Mouse (Mus musculus) lung, adult 18-20 months (tissue): Measurements from ENCODE around the gene Themis.
A peak's percentile ranks its signal among the peaks of the same experiment; 100 is the strongest.

Source experiments
- DNase-seq, 2 experiments: peaks; one replicate each; pipeline ENCODE4 v3.0.0; 2022; ENCODE audit warnings: mixed read lengths in 2 of 2

The Themis gene

DNA sequence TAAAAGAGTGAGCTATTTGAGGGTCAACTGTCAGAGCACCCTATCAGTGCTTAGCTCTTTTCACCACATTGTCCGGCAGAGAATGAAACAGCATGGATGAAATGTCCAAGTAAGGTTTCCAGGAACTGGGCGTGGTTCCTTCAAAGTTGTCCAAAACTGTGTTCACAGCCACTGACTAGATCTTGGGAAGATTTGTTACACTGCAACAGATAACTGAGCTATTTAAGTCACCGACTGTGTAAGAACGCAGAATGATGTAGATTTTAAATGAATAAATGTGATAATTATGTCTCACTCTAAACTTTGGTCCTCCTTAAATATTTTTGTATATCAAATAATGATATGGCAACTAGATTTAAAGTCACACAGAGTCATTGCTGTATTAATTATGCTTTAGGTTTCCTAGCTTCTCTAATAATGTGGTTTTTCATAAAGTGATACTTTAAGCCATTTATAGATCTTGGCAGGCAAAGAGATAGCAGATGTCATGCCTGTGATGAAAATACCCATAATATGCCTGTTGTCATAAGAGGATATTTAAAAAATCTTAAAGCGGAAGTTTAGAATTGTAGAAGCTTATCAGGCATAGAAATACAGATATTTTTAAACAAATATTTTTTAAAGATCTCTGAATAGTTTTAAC is 143.9 kb downstream of the Themis start:
- DNase-seq, result no peak

DNA sequence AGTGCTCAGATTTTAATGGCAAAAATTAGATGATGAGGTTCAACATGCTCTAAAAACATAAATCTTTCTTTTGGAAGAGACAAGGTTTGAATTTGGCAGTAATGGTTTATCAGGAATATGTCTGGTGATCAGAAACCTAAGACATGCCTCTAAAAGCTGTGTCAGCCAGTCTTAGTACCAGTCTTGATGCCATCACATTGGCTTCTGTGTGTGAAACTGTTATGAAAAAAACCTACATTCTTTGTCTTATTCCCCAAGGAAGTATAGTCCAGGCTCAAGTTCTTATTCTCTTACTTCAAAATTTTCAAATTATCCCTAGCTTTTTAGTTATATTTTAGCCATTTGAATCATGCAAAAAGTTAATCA is 144.4 kb downstream of the Themis start:
- no peak for DNase-seq

DNA sequence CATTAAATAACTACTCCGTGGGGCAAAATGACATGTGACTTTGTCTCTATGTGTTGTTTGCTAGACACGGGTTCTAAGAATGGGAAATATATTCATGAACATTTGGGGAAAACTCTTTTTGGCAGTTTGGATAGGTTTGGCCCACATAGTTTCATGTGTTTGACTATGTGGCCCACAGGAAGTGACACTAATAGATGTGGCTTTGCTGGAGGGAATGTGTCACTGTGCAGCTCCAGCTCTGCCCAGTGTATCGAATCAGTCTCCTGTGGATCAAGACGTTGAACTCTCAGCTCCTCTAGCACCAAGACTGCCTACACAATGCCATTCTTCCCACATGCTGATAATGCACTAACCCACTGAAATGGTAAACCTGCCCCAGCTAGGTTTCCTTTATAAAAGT is 148.0 kb downstream of the Themis start:
- no peak for DNase-seq

DNA sequence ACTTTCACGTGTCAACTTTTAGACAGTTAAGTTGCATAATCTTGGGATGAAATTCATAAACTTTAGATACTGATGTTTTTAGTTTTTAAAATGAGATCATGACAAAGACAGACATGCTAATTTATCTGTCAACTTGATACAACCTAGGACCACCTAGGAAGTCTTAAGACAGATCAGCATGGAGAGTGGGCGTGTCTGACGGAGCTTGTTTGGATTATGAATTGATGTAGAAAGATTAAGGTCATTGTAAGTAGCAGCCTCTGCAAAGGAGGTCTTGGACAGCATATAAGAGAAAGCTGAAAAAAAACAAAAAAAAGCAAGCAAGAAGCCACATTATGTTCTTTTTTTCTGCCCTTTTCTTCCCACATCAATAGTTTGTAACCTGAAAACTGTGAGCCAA is 154.2 kb downstream of the Themis start:
- DNase-seq, result no peak

DNA sequence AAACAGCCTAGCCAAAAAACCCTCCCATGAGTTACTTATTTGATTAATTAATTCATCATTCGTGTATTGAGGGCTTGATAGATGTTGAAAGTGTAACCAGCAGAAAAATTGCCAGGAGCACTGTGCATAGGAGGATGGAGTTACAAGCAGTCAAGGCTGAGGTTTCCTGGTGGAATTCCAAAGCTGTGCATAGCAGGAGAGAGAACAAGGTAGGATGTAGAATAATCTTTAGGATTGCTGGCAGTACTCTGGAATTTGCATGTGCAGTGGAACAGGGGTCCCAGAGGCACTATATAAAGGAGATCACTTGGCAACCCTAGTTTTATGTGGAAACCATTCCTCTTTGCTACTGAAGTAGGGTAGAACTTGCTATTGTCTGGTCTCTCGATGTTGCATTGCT is 174.4 kb downstream of the Themis start:
- DNase-seq, result no peak

DNA sequence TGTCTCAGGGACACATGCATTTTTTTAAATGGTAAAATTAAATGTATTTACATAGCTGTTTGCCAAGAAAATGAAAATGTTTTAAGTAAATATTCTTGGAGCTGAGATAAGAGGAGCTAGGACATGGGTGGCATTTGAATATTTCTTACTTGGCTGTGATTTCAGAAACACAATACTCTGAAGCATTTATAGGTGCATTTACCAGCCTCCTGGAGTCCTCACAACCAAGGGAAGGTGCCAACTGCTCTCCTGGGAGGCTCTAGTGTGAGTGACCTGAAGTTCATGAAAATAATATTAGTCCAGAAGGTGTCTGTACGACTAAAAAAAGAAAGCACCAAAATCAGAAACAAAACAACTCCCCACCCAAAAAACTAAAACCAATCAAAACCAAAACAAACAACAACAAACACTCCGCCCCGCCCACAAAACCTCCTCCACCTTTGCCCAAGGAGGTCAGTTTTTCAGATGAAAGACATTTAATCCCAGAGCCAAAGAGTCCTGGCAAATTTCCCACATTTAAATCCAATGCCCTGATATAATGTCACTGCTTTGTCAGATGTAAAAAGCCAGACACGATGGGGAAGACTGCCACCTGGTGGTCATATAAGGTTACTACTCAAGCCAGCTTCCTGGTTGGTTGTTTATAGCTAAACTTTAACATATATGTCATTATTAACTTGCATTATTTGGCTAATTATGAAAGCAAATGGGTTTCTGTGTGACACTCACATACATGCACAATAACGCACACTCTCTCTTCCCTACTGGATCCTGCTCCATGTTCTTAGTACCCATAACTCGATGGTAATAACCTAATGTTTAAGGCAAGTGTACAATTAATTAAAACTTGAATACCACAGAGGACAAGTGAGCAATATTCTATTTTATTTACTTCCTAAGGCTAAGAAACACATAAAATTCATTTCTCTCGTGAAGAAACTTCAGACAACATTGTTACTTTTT is 175.9 kb downstream of the Themis start:
- peak; percentile 8 to 20 for DNase-seq

DNA sequence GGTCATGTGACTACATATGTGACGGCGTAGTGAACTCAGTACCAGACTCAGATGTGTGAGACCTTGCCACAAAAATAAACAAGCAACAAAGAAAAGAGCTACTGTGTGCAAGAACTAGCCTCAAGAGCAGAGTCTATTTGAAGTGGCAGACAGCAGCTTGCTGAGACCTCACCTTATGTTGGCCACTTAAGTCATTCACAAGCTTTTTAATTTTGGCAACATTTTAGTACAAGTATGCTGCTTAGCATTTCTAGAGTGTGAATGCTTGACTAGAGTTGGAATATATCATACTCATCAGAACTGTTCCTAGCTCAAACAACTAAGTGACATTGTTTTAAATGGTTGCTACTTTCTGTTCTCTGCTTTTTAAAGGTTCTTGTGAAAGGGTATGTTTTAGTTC is 188.0 kb downstream of the Themis start:
- DNase-seq, result no peak

DNA sequence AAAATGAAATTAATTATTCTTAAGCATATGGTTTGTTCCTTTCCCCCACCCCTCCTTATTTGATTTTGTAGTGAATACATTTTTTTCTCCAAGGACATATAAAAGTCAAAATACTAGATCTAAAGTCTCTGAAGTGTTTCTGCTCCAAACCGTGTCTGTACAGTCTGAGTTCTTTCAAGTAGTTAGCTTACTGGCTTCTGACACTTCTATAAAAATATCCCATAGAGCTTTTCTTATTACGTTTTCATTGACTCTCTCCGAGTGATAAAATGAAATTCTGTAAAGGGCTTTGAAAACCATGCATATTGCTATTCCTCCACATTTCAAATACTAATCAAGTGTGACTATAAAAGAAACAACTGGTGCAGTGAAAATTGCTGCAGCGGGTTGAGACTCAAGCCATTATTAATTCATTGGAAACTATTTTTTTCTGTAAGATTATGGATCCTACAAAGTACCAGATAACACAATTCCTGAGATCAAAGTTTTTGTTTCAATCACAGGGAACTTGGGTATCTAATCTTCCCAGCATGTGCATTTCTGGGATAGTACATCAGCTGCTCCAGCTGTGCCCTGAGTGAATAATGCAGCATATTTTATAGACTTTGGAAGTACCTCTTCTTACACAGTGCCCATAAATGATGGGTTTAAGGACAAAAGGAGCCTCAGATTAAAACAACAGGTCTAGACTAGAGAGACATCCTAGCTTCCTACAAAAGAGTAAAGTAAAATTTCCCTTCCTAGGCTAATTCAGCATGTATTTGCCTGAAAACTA is 202.6 kb downstream of the Themis start:
- no peak for DNase-seq

DNA sequence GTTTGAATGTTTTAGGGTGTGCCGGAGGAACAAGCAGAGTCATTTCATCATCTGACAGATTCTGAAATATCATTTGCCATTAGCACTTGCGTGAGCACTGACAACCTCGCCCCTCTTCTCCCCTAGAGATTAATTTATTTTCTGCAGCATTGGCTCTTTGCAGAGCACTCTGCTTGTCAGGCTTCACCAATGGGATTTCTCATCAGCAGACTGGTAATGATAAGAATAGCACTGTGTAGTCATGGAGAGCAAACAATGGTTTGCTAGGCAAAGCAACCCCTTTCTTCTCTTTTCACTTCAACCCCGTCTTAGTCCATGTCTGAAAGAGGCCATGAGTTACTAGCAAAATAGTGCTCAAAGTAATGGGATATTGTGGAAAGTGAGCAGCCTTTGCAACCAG is 206.4 kb downstream of the Themis start:
- no peak for DNase-seq

DNA sequence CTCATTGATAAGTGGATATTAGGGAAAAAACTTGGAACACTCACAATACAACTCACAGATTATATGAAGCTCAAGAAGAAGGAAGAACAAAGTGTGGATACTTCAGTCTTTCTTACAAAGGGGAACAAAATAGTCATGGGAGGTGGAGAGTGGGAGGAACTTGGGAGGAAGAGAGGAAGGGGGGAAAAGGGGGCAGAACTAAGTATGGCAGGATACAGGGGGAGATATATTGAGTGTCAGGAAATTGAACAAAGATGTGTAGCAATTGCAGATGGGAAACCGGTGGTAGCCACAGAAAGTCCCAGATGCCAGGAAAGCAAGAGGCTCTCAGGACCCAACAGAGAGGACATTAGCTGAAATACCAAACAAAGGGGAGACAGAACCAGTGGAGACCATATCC is 219.5 kb downstream of the Themis start:
- DNase-seq, result no peak

DNA sequence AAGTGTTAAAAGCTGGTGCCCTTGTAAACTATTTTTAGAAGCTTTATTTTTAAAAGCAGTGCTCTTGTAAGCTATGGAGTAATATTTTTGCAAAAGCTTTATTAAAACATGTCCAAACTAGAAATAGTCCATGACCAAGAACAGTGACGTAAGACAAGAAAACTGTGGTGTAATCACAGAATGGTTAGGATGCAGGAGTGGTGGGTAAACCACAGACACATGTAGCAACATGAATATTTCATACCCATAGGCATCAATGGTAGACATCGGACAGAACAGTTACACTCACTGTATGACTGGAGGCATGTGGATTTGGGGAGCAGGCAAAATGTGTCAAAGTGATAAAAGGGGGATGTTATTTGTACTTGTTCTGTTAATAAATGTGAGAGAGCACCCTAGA is 222.7 kb downstream of the Themis start:
- no peak for DNase-seq

DNA sequence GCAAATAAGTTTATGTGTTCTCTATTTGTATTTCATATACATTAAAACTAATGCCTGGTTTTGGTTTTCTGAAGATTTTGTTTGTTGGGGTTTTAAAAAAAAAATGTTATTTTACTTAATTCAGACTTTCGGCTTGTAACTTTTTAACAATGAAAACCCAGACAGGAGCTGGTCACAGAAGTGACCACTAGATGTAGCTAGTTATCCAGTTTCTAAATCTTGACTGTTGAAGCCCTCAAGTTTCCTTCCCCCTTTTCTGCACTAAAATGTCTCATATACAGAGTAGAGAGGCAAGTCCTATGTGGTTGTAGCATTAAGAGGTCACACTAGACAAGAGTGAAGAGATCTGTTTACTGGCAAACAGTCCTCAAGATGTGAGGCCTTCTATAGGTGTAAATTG is 230.2 kb downstream of the Themis start:
- no peak for DNase-seq
